Mouse (Mus musculus): ENCODE data around the gene Serpinh1. TPM values are rescaled to one million over a fixed set of nuclear protein-coding genes. Genes with fewer than 3 reads are reported as not detected.

Serpinh1 gene
- total RNA-seq (2017): not detected in 3 replicates

DNA sequence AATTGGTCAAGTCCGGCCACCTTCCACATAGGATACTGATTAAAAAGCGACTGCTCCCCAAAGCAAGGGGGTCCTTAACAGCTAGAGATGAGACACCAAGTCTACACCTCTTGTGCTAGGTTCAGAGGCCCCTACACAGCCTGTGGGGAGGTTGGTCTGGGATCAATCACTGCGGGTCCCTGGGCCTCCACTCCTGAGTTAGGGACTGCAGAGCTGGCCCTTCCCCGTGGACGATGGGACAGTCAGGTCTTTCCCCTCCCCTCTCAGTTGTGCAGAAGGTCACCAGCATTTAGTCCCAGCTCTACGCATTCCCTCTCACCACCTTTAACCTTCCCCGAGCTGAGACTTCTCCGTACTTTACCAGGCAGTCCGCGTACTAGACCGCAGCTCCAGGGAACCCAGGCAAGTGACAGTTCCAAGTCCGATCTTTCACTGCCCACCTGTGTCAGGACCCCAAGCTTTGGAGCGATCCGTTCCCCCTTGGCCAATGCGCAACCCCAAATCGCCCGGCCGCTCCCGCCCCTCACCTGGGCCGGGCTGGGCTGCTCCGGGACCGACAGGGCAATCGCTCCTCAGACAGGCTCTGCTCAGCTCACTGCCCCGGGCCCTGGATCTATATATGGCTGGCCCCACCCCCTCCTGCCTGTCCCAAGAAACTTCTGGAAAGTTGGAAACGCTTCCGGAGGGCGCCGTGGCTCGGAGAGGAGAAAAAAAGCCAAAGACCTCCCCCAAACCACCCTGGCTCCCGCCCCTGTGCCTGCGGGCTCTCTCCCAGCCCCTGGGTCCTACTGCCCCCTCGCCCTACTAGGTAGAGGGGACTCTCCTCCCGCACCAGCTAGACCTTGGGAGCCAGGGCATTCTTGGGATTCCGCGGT, at the start of gene Serpinh1:
Serpinh1 (minus strand) TSS at position 714 of the 875 bp plus-strand sequence.
- no peak for ATAC-seq (replicated peaks; ENCODE audit: insufficient number of reproducible peaks, low FRiP score, low TSS enrichment, poor library complexity, severe bottlenecking)

DNA sequence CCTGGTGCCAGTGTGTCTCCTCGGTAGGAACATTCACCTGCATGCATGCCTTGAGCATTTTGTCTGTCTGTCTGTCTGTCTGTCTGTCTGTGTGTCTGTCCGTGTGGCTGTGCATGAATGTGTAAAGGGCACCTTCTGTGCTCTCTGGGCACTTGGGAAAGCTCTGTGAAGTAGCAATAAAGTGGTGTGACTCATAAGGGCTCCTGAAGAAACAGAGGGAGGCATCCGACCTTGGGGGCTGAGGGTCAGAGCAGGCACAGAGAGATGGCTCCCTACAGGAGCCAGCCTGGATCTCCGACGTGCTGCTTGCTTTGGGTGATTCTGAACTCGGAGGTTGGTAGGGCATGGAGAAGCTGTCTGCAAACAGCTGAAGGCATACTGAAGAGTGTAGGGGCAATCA, 49.4 kb upstream of the Serpinh1 start:
- no peak for ATAC-seq (replicated peaks; ENCODE audit: insufficient number of reproducible peaks, low FRiP score, low TSS enrichment, poor library complexity, severe bottlenecking)

DNA sequence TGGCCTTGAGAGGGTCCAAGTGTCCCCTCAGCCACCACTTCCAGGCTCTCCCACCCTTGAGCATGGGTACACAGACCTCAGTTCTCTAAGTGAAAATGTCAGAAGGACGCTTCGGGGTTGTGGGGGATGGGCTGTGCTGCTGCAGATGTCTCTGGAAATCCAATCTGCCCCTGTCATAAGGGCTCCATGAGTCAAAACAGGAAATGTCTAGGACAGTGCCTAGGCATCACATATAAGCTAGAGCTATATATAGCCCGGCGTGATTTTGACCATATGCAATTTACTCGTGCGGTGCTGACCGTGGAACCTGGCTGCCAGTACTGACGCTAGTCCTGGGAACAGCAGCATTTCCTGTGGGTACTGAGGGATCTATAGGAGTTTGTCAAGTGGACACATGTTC, 48.3 kb upstream of the Serpinh1 start:
- no peak for ATAC-seq (replicated peaks; ENCODE audit: insufficient number of reproducible peaks, low FRiP score, low TSS enrichment, poor library complexity, severe bottlenecking)

DNA sequence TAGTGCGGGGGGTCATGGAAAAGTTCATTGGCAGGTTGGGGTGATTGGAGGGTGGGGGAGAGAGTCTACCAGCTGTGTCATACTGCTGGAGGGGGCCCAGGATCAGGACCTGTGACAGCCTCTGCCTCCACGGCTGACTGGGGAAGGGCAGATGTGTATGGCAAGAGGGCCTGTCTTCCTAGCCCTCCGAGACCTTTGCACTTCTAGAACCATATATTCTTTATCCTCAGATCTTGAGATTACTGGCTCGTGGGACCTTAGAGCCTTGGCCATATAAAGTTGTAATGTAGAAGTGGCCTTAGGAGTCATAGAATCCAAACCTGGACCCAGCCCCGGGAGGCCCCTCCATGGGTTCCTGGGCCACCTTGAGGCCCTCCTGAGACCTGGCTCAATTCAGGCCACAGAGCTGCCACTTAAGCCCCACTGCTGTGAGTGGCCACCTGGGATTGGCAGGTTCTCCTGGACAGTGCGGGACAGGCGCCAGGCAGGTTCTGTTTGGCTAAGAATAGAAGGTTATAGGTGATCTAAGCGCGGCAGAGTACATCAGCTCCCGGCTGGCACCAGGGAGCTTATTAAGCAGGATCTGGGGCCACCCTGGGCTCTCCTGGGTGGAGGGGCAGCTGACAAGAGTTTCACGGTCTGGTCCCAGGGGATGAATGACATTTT, 44.1 kb upstream of the Serpinh1 start:
- no peak for ATAC-seq (replicated peaks; ENCODE audit: insufficient number of reproducible peaks, low FRiP score, low TSS enrichment, poor library complexity, severe bottlenecking)

DNA sequence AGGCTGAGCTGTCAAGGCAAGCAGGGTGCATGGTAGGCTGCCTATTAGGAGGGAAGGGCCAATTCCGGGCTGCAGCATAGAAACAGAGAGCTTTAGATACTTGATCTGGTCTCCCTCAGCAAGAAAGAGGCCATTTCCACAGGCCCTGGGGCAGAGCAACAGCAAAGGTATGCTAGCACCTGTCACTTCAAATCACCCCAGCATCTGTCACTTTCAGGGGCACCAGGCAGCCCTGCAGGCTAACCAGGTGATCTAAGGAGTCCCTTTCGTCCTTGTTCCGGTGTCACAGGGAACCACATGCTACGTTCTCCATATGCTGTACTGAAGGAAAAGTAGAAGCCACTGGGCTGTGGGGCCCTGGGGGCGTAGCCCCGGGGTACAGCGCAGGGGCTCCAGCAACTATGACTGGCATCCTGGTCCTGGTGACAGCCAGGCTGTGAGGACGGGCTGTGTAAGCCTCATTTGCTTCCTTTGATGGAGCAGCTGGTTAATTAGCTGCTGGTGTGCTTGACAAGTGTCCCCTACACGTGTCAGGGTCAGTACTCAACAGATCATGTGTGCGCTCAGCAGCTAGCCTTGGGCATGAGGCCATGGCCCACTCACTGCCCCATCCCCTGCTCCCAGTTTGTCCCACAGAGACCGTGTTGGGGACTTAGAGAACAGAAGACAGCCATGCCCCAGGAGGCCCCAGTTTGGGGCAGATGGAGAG, 43.0 kb upstream of the Serpinh1 start:
- no peak for ATAC-seq (replicated peaks; ENCODE audit: insufficient number of reproducible peaks, low FRiP score, low TSS enrichment, poor library complexity, severe bottlenecking)

DNA sequence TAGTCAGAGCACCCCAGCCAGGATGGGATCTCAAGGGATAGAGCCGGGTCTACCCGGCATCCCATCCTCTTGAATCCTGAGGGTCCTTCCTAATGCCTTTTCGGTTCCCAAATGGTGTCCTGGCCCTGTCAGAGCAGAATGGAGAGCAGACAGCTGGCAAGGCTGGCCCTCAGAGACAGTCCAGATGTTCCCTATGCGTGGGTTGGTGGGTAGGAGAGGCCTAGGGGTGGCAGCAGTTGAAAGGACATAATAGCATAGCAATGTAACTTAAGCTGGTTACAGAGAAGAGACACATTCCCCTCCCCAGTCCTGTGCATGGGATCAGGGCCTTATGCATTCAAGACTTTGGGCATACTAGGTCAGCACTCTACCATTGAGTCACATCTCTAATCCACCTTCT, 42.3 kb upstream of the Serpinh1 start:
- no peak for ATAC-seq (replicated peaks; ENCODE audit: insufficient number of reproducible peaks, low FRiP score, low TSS enrichment, poor library complexity, severe bottlenecking)

DNA sequence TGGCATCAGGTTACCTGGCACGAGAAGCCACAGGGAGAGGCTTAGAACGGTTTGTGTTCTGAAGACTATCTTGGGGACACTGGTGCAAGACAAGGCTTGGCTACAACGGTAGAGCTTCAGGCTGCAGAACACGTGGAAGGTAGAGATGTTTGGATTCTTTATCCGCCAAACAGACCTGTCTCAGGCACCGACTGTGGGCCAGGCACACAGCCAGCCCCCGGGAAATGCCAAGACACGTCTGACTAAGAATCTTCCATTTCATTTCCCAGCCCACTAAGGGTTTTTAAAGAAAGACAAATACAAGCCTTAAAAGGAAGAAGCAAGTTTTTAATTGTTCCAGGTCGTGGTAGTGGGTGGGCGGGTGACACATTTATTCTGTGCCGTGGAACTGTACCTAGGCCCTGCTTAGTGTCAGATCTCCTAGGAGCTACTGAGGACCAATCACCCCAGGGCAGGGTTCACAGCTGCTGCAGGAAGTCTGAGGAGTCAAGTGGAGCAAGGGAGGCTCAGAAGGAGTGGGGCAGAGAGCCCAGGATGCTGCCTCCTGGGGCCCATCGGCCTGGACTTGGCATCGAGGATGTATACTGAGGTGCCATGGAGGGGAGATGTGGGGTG, 40.8 kb upstream of the Serpinh1 start:
- no peak for ATAC-seq (replicated peaks; ENCODE audit: insufficient number of reproducible peaks, low FRiP score, low TSS enrichment, poor library complexity, severe bottlenecking)

DNA sequence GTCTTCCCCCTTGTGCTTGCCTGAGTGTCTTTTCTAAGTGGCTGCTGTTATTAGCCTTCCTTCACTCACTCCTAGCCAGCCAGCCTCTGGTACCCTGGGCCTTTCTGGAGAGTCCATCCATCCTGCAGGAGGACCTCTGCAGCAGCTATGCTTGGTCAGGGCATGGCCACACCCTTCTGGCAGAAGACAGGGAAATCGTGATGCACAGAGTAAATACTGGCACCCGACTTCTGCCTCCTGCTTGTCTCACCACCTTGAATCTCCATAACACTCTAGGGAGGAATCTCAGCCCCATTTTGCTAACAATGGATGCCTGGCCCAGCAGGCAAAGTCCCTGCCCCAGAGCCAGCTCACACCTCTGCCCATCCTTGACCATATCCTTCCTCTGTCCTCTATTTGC, 39.7 kb upstream of the Serpinh1 start:
- no peak for ATAC-seq (replicated peaks; ENCODE audit: insufficient number of reproducible peaks, low FRiP score, low TSS enrichment, poor library complexity, severe bottlenecking)

DNA sequence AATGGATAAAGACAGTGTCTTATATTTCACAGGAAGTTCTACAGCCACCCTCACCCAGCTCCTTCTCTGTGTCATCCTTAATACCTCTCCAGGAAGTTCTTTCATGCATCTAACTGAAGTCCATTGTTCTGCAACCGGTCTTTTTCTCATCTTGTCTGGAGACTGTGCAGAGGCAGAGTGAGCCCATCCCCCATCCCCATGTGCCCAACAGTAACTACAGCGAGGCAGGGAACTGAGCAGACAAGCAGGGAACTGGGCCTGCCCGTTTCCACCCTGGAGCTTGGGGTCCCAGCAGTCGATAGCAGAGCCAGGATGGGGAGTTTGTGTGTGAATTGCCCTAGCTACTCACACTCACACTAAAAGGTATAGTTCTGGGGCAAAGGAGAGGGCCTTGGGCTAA, 37.5 kb upstream of the Serpinh1 start:
- no peak for ATAC-seq (replicated peaks; ENCODE audit: insufficient number of reproducible peaks, low FRiP score, low TSS enrichment, poor library complexity, severe bottlenecking)

DNA sequence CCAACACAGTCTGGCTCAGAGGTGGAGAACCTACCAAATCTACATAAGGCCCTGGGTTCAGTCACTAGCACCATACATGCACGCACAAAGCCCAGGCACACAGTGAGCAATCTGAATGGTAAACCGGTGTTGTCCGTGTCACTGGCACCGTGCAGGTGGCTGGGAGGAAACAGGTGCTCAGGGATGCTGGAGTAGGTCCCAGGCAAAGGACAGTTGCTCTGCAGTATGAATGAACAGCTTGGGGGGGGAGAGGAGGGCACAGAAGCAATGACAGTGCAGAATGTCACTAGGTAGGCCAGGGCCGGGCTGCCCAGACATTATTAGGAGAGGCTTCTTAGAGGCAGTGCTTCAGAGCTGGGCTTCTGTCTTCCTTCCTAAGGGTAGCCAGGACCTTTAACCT, 34.3 kb upstream of the Serpinh1 start:
- ATAC-seq (replicated peaks; ENCODE audit: insufficient number of reproducible peaks, low FRiP score, low TSS enrichment, poor library complexity, severe bottlenecking): no peak

DNA sequence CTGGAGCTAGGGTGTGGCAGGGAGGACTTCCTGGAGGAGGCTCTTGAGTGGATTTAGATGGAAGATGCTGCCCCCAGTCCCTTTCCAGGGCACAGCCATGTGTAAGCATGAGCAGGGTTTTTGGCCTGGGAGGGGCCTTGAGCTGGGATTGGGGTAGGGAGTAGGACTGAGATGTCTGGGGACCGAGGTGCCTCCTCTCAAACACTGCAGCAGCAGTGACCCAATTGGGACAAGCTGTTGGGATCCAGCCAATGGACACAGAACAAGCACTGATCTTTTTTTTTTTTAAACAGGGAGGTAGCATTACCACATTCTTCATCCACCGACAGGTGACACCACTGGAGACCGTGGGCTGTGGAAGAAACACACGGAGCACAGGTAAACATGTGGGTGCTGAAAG, 33.8 kb upstream of the Serpinh1 start:
- no peak for ATAC-seq (replicated peaks; ENCODE audit: insufficient number of reproducible peaks, low FRiP score, low TSS enrichment, poor library complexity, severe bottlenecking)

DNA sequence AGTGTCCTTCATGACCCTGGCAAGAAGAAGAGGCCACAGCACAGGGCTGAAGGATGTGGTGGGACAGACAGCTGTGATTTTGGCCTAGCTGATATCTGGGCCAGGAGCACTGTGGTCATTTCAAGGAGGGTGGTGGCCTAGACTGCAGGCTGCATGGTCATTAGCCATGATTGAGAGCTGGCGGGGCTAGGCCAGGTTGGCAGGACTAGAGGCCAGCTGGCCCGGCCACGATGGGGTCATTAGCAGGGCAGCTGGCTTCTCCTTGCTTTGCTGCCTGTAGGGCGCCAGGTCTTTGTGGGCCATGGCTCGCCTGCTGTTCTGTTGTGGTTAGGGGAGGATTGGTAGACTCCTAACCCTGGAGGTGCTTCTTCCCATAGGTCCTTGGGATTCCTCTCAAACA, 33.0 kb upstream of the Serpinh1 start:
- no peak for ATAC-seq (replicated peaks; ENCODE audit: insufficient number of reproducible peaks, low FRiP score, low TSS enrichment, poor library complexity, severe bottlenecking)

DNA sequence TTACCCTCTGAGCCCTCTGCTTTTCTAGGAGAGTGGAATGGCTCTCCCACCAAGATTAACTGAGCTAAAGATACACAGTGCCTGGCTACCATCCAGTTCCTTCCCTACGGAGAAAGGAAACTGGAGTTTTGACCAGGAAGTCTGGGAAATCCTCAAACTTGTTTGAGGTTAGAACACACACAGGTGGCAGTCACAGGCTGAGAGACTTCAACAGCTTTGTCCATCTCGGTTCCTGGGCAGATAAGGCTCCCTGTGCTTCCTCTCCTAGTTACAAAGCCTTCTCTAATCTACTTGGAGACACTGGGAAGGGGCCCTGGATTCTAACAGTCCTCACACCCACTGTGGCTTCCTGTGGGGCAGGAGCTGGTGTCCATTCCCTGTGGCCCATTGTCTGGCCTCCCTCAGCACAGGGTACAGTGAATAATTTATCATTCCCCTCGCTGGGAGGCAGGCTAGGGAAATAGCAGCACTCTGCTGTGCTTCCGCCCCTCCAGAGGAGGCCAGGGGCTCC, 31.1 kb upstream of the Serpinh1 start:
- ATAC-seq (replicated peaks; ENCODE audit: insufficient number of reproducible peaks, low FRiP score, low TSS enrichment, poor library complexity, severe bottlenecking): no peak

DNA sequence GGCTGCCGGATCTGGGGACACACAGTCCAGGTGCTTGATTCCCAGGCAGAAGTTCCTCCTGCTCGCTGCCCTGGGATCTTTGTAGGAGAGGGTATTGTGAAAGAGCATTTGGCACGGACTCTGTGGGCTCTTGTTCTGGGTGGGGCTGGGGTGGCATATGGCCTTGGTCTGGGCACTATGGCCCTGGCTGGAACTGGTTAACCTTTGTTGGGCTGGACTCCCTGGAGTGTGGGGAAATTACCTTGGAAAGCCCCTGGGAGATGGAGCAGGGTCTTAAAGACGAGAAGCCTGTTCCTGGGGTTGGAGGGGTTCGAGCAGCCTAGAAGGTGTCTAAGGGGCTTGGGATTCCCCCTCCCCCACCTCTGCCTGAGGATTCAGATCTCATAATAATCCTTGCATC, 30.2 kb upstream of the Serpinh1 start:
- no peak for ATAC-seq (replicated peaks; ENCODE audit: insufficient number of reproducible peaks, low FRiP score, low TSS enrichment, poor library complexity, severe bottlenecking)

DNA sequence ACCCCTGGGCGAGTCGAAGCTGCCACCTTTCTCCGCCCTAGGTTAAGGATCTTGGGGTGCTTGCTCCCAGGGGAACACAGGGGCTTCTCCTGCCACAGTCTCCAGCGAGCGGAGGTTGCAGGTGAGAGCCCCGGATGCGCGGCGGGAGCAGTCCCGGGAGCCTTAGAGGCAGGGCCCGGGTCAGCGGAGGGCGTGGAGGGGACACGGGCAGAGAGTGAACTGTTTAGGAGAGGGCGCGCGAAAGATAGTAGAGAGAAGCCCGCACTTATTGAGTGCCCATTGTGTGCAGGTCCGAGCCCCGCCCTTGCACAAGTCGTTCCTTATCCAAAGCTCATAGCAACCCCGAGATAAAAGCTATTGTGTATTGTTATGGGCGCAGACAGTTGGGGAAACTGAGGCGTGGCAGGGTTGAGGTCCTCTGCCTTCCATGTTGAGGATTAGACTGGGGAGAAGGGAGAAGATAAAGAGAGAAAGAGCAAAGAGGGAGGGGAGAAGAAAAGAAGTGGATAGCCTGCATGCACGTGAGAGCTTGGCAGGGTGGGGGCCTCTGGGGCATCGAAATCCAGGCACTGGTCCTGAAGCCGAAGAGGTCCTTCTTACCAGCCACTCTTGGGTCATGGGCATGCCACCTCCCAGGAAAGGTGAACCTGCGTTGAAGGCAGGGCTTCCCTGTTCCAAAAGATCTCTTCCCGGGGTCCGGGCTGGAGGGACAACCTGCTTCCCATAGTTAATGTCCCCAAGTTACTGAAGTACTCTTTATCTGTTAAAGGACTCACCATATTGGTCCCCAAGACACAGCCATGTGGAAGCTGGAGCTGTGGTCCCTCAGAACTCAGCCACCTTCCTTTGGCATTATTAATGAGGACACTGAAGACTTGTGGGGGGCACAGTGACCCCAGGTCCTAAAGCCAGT, 29.3 kb upstream of the Serpinh1 start:
- no peak for ATAC-seq (replicated peaks; ENCODE audit: insufficient number of reproducible peaks, low FRiP score, low TSS enrichment, poor library complexity, severe bottlenecking)

DNA sequence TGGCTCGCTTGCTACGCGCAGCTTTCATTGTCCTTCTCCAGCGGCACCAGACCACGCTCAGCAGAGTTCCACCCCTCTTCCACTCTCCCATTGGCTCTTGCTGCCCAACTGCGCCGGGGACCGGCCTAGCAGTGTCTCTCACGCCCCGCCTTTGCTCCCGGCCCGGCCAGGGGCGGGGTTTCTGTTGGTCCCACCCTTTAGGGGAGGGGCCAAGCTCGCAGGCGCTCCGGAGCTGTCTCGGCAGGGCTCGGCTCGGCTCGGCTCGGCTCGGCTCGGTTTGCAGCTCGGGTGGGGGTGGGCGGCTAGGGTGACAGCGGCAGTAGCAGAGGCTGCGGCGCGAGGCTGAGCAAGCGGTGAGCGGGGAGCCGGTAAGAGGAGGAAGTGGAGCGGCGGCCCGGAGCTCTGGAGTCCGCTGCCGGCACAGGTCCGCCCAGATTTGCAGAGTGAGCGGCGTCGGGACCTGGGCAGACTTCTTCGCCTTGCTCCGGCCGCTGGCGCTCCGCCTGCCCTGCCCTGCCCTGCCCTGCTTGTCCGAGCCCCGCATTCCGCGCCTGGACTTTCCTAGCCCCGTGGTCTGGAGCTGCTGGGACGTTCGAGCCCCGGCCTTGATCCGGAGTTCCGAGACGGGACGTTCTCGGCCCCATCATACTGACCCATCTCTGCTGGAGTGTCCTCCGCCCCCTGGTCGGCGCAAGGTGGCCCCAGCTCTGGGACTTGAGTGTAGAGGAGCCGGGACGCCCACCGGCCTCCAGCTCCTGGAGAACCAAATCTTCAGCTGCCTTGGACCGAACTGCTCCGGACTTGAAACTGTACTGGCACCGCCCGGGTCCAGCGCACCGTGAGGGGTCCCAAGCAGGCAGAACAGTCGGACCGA, 28.4 kb upstream of the Serpinh1 start, which contains the start of gene Gdpd5:
Gdpd5 (plus strand) TSS at position 201 of the 874 bp plus-strand sequence.
- peak; percentile 86 for ATAC-seq (replicated peaks; ENCODE audit: insufficient number of reproducible peaks, low FRiP score, low TSS enrichment, poor library complexity, severe bottlenecking)
